Mouse (Mus musculus) embryo, embryonic 10 days (tissue): Measurements from ENCODE around the gene Trim72.
"Not testable (repeated sequence)": the region's sequence is repeated elsewhere in the genome, so short reads cannot be mapped to it uniquely, and the experiment has no call there.

Experiments used
- DNase-seq: peaks from one replicate; pipeline ENCODE4 v3.0.0-alpha.2; 2015; ENCODE audit warnings: low spot score

The Trim72 gene

DNA sequence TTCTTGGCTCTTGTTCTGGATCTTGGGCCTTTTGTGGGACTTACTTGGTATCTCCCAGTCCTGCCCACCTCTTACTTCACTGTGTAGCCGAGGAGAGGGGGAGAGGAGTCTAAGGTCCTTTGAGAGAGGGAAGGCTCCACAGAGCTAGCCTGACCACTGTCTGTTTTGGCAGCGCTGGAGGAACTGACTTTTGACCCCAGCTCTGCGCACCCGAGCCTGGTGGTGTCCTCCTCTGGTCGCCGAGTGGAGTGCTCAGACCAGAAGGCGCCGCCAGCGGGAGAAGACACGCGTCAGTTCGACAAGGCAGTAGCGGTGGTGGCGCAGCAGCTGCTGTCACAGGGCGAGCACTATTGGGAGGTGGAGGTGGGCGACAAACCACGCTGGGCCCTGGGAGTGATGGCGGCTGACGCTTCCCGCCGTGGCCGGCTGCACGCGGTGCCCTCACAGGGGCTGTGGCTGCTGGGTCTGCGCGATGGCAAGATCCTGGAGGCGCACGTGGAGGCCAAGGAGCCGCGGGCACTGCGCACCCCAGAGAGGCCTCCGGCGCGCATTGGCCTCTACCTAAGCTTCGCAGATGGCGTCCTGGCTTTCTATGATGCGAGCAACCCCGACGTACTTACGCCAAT lies 6.1 kb downstream of the Trim72 start:
- peak; percentile 46 for DNase-seq

DNA sequence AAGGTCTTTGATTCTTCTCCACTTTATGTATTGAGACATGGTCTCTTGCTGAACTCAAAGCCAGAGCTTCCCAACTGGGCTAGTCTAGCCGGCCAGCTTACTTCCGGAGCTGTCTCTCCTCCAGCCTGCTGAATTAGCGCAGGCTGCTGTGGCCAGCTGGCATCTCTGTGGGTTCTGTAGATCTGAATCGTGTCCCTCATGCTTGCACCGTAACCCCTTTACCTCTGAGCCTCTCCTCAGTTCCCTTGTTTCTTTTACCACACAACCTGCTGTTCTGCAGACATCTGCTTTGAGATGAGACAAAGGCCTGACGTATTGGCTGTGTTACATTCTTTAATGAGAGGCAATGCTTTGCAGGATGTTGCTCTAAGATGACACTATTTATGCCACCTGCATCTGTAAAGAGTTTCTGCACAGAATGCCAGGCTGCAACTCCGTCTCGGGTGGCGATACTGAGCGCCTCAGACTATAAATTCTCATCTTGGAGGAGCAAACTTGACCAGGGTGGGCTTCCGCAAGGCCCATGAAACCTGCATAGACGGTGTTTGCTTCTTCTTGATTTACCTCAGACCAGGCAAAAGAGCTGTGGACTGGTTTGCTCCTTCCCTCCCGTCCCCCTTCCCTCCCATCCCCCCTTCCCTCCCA lies 8.5 kb downstream of the Trim72 start:
- no peak for DNase-seq

DNA sequence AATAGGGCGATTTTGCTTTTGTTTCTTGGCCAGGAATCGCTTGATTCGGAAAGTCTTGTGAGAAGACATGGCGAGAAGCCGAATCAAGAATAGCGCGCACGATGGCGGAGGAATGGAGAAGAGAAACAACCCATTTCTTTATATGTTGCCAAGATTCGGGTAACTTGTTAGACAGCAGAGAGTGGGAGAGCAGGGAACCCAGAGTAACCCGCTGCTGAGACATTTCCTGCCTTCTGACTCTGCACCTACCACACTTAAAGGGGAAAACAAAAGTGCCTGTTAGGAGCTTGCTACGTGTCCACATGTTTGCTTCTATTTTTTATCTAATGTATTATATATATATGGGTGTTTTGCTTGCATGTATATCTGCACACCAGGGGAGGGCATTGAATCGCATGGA lies 9.4 kb downstream of the Trim72 start:
- no peak for DNase-seq

GRCm38 (mm10) chr7:128016134-128016533 lies 12.4 kb downstream of the Trim72 start:
- DNase-seq: not testable (repeated sequence)

DNA sequence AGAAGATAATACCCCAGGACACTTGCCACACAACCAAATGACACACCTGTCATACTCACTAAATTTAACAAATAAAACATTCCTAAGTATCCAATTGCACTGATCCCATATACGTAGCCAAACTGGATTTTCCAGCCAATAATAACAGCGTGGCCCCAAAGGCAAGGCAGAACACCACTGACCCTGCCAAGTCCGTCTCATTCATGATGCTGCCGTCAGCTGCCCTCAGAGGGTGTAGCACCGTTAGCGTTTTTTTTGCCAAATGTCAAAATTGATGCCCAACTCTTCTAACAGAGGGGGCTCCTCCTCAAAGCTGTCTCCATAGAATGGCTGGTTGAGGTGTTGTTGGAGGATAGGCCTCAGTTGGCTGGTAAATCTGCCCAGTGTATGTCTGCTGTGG lies 12.9 kb downstream of the Trim72 start:
- DNase-seq: no peak

DNA sequence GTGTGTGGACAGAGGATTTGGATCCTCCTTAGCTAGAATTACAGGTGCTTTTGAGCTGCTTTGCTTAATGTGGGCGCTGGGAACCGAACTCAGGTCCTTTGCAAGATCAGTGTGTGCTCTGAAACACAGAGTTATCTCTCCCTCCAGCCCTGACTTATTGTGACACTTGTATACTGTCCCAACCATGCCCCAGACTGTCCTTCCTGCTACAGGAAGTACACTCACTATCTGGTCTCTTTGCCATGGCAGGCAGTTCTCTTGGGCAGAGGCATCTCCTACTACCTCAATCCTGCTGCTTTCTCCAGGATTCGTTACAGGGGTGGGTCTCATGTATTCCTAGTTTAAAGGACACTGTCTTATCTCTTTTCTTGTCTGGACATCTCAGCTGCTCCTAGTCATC lies 14.5 kb downstream of the Trim72 start:
- no peak for DNase-seq

- DNase-seq: no peak
Measured at GRCm38 (mm10) chr7:128019187-128019586, 15.4 kb downstream of the Trim72 start.

- DNase-seq: peak; percentile 33
Measured at GRCm38 (mm10) chr7:128022974-128023373, 19.2 kb downstream of the Trim72 start.

DNA sequence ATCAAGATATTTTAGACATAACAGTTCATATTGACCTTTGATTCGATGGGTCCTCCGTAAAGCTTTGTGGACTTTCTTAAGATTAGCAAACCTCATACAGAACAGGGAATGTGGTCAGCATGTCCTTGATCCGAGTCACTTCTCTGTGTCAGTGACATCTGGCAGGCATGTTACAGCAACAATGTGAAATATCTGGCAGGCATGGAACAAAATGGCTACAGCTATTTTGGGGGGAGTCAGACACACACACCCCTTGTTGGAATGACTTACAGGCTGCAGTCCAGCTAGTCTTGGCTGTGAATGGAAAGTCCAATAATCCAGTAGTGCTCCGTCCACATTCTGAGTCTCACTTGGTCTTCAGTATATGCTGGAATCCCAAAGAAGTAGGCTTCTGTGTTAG lies 19.8 kb downstream of the Trim72 start:
- no peak for DNase-seq

DNA sequence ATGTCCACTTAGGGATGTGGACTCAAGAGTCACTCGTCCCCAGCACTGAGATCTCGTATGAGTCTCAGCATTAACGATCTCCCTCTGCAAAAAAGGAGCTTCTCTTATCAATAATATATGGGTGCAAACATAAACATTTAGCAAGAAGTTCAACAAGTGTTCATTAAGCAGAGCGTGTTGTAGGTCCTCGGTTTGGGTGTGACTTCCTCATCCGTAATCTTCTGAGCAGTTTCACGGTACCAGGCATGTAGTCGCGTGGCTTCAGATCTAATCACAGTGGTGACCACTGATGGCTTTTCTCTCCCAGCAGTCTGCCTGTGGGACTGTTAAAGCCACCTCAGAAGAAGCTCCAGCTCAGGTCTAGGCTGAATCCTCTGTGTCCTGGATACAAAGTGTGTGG lies 20.6 kb downstream of the Trim72 start:
- no peak for DNase-seq

- DNase-seq: no peak
Measured at GRCm38 (mm10) chr7:128024932-128025331, 21.2 kb downstream of the Trim72 start.

GRCm38 (mm10) chr7:128025381-128025780 lies 21.6 kb downstream of the Trim72 start:
- no peak for DNase-seq

DNA sequence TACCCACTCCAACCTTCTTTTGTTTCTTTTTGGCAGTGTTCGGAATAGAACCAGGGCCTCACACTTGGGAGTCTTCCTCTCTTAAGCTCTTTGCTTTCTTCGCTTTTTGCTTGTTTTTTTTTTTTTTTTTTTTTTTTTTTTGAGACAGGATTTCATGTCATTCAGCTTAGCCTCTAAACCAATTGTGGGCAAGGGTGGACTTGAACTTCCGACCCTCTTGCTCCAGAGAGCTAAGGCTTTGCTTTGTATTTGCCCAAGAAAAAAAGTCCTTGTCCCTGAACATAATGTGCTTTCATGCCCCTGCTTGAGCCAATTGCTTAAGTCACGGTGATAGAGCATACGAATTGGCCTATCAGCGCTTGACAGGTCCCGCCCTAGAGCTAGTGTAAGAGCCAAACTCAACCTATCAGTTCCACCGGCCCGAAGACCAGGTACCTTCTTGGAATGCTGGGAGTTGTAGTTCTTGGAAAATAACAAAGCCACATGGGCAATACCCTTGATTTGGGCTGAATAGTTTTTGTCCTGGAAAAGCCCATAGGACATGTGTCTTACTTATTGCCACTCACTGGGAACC lies 27.7 kb downstream of the Trim72 start:
- peak; percentile 81 for DNase-seq

DNA sequence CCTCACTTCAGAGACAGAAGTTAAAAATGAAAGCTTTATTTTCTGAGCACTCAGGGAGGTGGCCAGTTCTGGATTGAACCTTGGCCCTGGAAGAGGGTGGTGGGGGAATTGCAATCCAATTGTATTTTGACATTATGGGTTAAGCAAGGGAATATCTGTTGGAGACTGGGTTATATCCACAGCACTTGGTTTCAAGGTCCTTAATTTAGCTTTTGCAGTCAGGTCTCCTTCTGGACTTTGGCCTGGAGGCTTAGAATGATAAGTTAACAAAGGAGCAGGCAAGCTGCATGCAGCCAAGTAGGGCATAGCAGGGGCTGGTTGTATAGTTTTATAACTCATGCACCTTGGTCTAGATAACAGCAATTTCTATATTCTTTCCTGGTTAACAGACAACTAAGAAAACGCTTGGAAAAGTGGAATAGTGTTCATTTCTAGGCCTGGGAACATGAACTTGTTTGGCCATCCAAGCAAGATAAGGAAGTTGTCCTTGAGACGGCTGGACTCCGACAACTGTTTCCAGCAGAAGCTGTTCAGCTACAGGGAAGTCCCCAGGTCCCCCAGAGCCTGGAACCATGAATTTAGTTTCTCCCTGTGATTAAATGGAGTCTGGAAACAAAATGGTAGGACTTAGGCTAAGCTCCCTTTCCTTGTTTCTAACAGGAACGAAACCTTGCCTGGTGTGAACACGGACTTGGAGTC lies 28.7 kb downstream of the Trim72 start:
- DNase-seq: no peak

DNA sequence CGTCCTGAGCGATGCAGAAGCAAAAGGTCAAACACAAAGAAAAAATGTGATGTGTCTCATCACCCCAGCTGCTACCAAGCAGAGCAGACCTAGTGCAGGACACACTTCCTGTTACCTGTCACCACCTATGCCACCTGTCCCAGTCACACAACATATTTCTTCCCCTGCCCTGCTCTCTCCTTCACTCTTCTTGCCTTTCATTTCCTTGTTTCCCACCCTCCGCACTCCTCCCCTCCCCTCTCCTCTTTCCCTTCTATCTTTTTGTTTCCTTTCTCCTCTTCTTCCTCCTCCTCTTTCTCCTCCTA lies 29.2 kb downstream of the Trim72 start:
- DNase-seq: no peak

DNA sequence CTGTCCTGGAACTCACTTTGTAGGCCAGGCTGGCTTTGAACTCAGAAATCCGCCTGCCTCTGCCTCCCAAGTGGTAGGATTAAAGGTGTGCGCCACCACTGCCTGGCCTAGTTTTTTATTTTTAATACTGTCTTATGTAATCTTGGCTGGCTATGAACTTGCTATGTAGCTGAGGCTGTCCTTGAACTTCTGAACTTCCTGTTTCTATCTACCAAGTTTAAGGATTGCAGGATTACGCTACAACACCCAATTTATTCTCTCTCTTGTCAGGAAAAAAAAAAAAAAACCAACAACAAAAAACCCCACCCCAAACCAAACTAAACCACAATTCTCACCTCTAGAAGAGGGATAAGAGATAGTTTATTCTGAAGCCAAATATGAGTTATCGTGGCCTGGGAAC lies 29.9 kb downstream of the Trim72 start:
- DNase-seq: no peak

GRCm38 (mm10) chr7:128042161-128042820 lies 38.5 kb downstream of the Trim72 start:
- DNase-seq: not testable (repeated sequence)

DNA sequence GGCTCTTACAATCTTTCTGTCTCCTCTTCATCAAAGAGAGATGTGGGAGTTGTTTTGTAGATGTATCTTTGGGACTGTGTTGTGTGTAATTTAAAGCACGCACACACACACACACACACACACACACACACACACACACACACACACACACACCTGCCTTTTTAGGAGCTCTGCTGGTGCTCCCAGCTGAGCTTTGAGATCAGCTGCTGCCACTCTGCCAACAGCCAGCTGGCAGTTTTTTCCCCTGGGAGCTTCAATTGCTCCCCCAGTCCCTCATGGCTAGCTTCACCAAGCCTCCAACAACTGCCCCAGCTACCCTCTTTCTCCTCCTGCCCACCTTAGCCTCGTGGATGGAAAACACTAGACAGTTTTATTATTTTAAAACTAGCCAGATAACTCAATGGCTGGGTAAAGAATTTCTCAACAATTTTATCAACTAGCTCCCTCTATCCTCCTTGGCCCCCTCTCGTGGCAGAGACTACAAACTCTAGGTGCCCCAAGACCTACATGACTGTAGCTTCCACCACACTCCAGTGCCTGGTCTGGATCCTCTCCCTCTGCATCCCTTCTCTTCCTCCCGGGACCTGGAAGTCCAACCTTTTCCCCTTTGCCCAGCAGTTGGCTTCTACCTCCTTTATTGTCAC lies 40.5 kb downstream of the Trim72 start:
- no peak for DNase-seq

GRCm38 (mm10) chr7:128045640-128046039 lies 41.9 kb downstream of the Trim72 start:
- no peak for DNase-seq

DNA sequence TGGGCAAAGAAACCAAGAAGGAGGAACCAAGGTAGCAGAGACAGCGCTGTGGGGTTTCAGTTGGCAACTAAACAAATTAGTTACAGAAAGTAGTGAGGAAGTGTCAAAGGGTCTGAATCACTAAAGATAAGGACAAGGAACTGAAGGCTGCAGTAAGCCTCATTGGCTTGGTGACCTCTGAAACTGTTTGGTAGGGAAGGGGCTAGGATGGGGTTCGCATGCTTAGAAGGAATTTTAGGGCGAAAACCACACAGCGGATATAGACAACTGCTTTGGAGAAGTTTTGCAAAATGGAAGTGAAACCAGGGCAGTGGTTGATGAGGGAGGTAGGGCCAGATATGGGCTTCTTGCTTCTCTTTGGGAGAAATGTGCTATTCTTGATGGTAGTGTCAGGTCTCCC lies 45.1 kb downstream of the Trim72 start:
- DNase-seq: no peak

DNA sequence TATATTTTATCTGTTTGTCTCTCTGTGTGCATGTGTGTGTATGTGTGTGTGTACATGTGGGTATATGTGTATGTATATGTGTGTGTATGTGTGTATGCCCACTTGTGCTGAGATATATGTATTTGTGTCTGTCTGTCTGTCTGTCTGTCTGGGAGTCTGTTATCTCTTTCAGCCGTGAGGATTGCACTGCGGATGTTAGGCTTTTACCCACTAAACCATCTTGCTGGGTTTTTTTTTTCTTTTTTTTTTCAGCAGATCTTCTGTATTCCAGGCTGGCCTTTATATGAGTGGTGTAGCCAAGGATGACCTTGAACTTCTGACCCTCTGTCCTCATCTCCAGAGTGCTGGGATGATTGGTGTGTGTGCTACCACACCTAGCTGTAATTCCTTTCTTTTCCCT lies 45.5 kb downstream of the Trim72 start:
- no peak for DNase-seq

- DNase-seq: no peak
Measured at GRCm38 (mm10) chr7:128050739-128051138, 47.0 kb downstream of the Trim72 start.
